Mouse (Mus musculus) erythroblast, embryonic 14.5 days (primary cell): ENCODE results near the gene Rrp1. TPM values are rescaled to one million over a fixed set of nuclear protein-coding genes. Genes with fewer than 3 reads are reported as not detected.
A peak's percentile ranks its signal among the peaks of the same experiment; 100 is the strongest.

Experiments
- H3K27me3 ChIP-seq: 2 replicates; pipeline ENCODE4 v1.6.1; 2012; ENCODE audit warnings: inconsistent platforms; ENCODE audit not compliant: control insufficient read depth
- H3K36me3 ChIP-seq: 2 replicates; pipeline ENCODE4 v1.6.1; 2012; ENCODE audit warnings: mild to moderate bottlenecking, inconsistent platforms; ENCODE audit not compliant: control insufficient read depth
- H3K4me1 ChIP-seq: 2 replicates; pipeline ENCODE4 v1.6.1; 2012; ENCODE audit warnings: inconsistent platforms; ENCODE audit not compliant: control insufficient read depth
- H3K4me3 ChIP-seq: replicated peaks from 2 replicates; pipeline ENCODE3; 2012; ENCODE audit warnings: moderate library complexity, mild to moderate bottlenecking, inconsistent platforms
- H3K9me3 ChIP-seq: 2 replicates; pipeline ENCODE4 v1.6.1; 2012; ENCODE audit warnings: low read length, inconsistent platforms, mixed read lengths; ENCODE audit not compliant: control insufficient read depth
- GATA1 ChIP-seq: IDR thresholded peaks from 2 replicates; pipeline ENCODE4 v1.6.1; 2012; ENCODE audit warnings: low read length, inconsistent platforms, mixed read lengths
- TAL1 ChIP-seq: IDR thresholded peaks from 3 replicates; pipeline ENCODE4 v1.6.1; 2012; ENCODE audit warnings: low read length, inconsistent platforms, mixed read lengths
- polyA plus RNA-seq: library from polyadenylated mRNA; stranded (reverse); fragments of >175 nt; gene quantifications from 2 replicates; pipeline ENCODE4 v1.2.3, GENCODE M21; 2012

Gene Rrp1
- polyA plus RNA-seq, 1 experiment, result 15.4 TPM

- Histone ChIP-seq H3K4me1 (peaks cover 41% of the 10 kb centered on the region), H3K36me3 (peaks cover 44% of the 10 kb centered on the region), H3K9me3 (no peaks in the 10 kb centered on the region), H3K27me3 (no peaks in the 10 kb centered on the region), H3K4me3 (peak overlapping the region; percentile 79)
- TF ChIP-seq TAL1 (no peak), GATA1 (no peak)
These were observed 992 bp downstream of the Rrp1 start for GRCm38 (mm10) chr10:78411851-78412250.

DNA sequence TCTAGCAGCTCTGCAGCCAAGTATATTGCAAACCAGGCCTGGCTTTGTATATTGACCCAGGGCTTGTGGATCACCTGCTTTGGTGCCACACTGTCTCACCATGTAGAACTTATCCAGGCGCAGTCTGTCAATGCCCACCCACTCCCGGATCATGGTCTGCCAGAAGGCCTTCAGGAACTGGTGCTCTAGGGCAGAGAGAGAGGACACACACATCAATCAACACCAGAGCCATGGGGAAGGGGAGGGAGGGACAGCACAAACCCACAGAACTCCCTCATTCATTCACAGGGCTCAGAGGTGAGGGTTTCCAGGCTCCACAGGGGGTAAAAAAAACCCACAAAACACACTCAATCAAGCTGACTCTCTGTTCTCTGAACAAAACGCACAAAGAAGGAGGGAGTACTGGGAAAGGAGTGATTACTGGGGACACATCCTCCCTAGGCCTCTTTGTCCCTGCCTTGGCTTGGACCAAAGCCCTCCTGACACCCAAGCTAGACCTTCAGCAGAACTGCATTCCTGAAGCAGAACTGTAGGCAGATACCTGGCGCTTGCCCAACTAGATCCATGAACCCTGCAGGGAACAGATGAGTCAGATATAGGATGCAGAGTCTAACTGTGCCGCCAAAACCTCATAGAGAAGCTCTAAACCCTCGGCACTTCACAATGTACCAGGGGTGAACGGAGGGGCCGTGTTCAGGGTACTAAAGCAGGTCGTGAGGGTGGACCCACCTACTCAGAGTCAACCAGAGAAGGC, 3.6 kb downstream of the Rrp1 start:
- H3K27me3 ChIP-seq, result no peaks in the 10 kb centered on the region
- no peaks in the 10 kb centered on the region for H3K9me3 ChIP-seq
- H3K4me3 ChIP-seq, result no peak overlapping the region
- H3K36me3 ChIP-seq, result peaks cover 69% of the 10 kb centered on the region
- peaks cover 47% of the 10 kb centered on the region for H3K4me1 ChIP-seq
- TF ChIP-seq TAL1, result no peak
- TF ChIP-seq GATA1, result no peak

- Histone ChIP-seq H3K36me3 (peaks cover 90% of the 10 kb centered on the region), H3K4me1 (peaks cover 34% of the 10 kb centered on the region), H3K9me3 (no peaks in the 10 kb centered on the region), H3K4me3 (no peak overlapping the region), H3K27me3 (no peaks in the 10 kb centered on the region)
- TF ChIP-seq TAL1 (no peak), GATA1 (no peak)
These were observed 5.7 kb downstream of the Rrp1 start for GRCm38 (mm10) chr10:78407132-78407531.

GRCm38 (mm10) chr10:78406152-78406551, 6.7 kb downstream of the Rrp1 start:
- Histone ChIP-seq H3K9me3 (no peaks in the 10 kb centered on the region), H3K4me1 (peaks cover 30% of the 10 kb centered on the region), H3K27me3 (no peaks in the 10 kb centered on the region), H3K36me3 (peaks cover 97% of the 10 kb centered on the region), H3K4me3 (no peak overlapping the region)
- TF ChIP-seq GATA1 (no peak), TAL1 (no peak)

DNA sequence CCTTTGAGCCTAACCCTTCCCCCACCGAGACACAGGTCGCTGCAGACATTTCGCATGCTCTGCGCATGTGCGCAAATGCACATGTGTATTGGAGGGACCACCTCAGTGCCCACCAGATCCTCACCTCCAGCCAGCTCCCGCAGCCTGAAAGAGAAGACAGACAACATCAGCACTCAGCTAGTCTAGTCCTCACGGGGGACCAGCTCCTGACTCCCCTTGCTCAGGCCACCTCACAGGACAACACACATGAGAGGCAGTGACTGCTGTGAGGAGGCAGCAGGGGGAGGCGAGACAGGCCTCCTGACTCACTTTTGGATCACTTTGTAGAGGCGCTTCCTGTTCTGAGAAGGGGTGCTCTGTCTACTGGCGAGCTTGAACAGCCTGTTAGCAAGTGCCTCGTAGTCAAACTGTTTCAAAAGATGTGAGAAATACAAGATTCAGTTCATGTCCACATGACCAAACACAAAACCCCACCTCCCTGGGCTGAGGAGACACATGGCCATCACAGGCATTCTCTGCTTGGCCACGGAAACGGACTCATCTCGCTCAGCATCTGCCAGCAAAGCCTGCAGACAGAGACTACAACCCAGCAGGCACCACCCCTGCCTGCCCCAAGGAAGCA, 10.4 kb downstream of the Rrp1 start:
- Histone ChIP-seq H3K4me3 (no peak overlapping the region), H3K4me1 (peaks cover 46% of the 10 kb centered on the region), H3K9me3 (no peaks in the 10 kb centered on the region), H3K36me3 (peaks cover 86% of the 10 kb centered on the region), H3K27me3 (no peaks in the 10 kb centered on the region)
- TF ChIP-seq GATA1 (no peak), TAL1 (no peak)

GRCm38 (mm10) chr10:78401127-78401526, 11.7 kb downstream of the Rrp1 start:
- Histone ChIP-seq H3K4me3 (no peak overlapping the region), H3K9me3 (no peaks in the 10 kb centered on the region), H3K27me3 (no peaks in the 10 kb centered on the region), H3K36me3 (peaks cover 74% of the 10 kb centered on the region), H3K4me1 (peaks cover 37% of the 10 kb centered on the region)
- TF ChIP-seq GATA1, result no peak
- TF ChIP-seq TAL1, result no peak

- no peak for TF ChIP-seq GATA1
- TF ChIP-seq TAL1, result no peak
- peaks cover 55% of the 10 kb centered on the region for H3K36me3 ChIP-seq
- H3K9me3 ChIP-seq, result no peaks in the 10 kb centered on the region
- peaks cover 37% of the 10 kb centered on the region for H3K4me1 ChIP-seq
- no peak overlapping the region for H3K4me3 ChIP-seq
- no peaks in the 10 kb centered on the region for H3K27me3 ChIP-seq
These were observed 13.7 kb downstream of the Rrp1 start for GRCm38 (mm10) chr10:78399090-78399657.

DNA sequence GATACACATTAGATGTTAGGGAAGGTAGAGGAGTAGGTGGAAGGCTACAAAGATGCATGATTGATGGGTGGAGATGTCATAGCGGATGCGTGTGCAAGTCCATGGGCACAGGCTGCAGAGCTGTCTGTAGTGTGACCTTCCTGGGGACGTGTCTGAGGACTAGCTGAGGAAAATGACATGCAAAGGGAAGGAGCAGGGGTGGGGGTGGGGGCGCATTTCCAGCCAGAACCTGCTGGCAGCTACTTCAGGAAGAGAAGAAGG, 16.3 kb downstream of the Rrp1 start:
- no peak overlapping the region for H3K4me3 ChIP-seq
- peaks cover 12% of the 10 kb centered on the region for H3K27me3 ChIP-seq
- H3K9me3 ChIP-seq, result no peaks in the 10 kb centered on the region
- peaks cover 41% of the 10 kb centered on the region for H3K4me1 ChIP-seq
- TF ChIP-seq TAL1, result no peak
- TF ChIP-seq GATA1, result no peak
- H3K36me3 ChIP-seq, result peaks cover 29% of the 10 kb centered on the region

GRCm38 (mm10) chr10:78395819-78396624, 16.8 kb downstream of the Rrp1 start:
- Histone ChIP-seq H3K36me3 (peaks cover 24% of the 10 kb centered on the region), H3K4me3 (no peak overlapping the region), H3K9me3 (no peaks in the 10 kb centered on the region), H3K27me3 (peaks cover 18% of the 10 kb centered on the region), H3K4me1 (peaks cover 36% of the 10 kb centered on the region)
- TF ChIP-seq TAL1, result no peak
- no peak for TF ChIP-seq GATA1
